Mouse (Mus musculus): ENCODE measurements around the gene Minpp1. TPM values are rescaled to one million over a fixed set of nuclear protein-coding genes. Genes with fewer than 3 reads are reported as not detected.

The Minpp1 gene
- polyA plus RNA-seq, 1 experiment from 2014 or later = 63.7 TPM

Other genes with a start within 250 kb of the Minpp1 start
- 45.6 and 49.8 TPM in 2 replicates for gene Sgms1, start 96.1 kb upstream of the Minpp1 start, polyA plus RNA-seq (2015; fragmentation: Nextera tagmentation; extraction: Ambion mirVana)
- 101 and 122 TPM in 2 replicates for gene Rpl9-ps6, start 19.2 kb upstream of the Minpp1 start, polyA plus RNA-seq (2015; fragmentation: Nextera tagmentation; extraction: Ambion mirVana)
- 34.1 and 34.8 TPM in 2 replicates for gene Papss2, start 110.0 kb downstream of the Minpp1 start, polyA plus RNA-seq (2015; fragmentation: Nextera tagmentation; extraction: Ambion mirVana)

All from limb, embryonic 15.5 days (tissue).